Mouse (Mus musculus): ENCODE data around the gene P3h4. TPM values are rescaled to one million over a fixed set of nuclear protein-coding genes. Genes with fewer than 3 reads are reported as not detected.

Gene P3h4
- polyA plus RNA-seq (2014; fragmentation: Nextera tagmentation; extraction: Ambion mirVana), result 36.7 and 40.2 TPM in 2 replicates

- peak within 1 kb of the TSS; percentile 90 for H3K27ac ChIP-seq (replicated peaks; ENCODE audit: low read depth, low read length)
- H3K4me3 ChIP-seq (ENCODE audit: low read depth, low read length), result peak within 1 kb of the TSS; percentile 72
- peak within 1 kb of the TSS; percentile 90 for H3K4me2 ChIP-seq (ENCODE audit: low read depth, severe bottlenecking)
- H3K9me3 ChIP-seq (ENCODE audit: control insufficient read depth, low read length), result no peaks in the 10 kb centered on the region
- H3K4me1 ChIP-seq (ENCODE audit: control insufficient read depth, insufficient read depth, low read length), result peaks cover 24% of the 10 kb centered on the region
- H3K36me3 ChIP-seq (ENCODE audit: control insufficient read depth, insufficient read depth, low read length), result no peaks in the 10 kb centered on the region
- DNase-seq (ENCODE audit: low spot score) (peak; percentile 90), ATAC-seq (ENCODE audit: insufficient number of reproducible peaks, low FRiP score, low TSS enrichment, low read depth) (peak; percentile 92)
- no peaks in the 10 kb centered on the region for H3K27me3 ChIP-seq (ENCODE audit: control insufficient read depth, insufficient read depth, low read length)
- H3K9ac ChIP-seq (ENCODE audit: low read length), result peak within 1 kb of the TSS; percentile 85
- WGBS, result 1% methylated on average over 91 of the region's 93 CpGs
Measured at GRCm38 (mm10) chr11:100414021-100414913, at the start of gene P3h4. Gene P3h4 (minus strand): TSS chr11:100414836.

GRCm38 (mm10) chr11:100462699-100463098 lies 48.1 kb upstream of the P3h4 start:
- Histone ChIP-seq H3K4me2 (ENCODE audit: low read depth, severe bottlenecking) (no peak overlapping the region), H3K27ac (replicated peaks; ENCODE audit: low read depth, low read length) (no peak overlapping the region), H3K27me3 (ENCODE audit: control insufficient read depth, insufficient read depth, low read length) (no peaks in the 10 kb centered on the region), H3K36me3 (ENCODE audit: control insufficient read depth, insufficient read depth, low read length) (peaks cover 5% of the 10 kb centered on the region), H3K9ac (ENCODE audit: low read length) (no peak overlapping the region), H3K9me3 (ENCODE audit: control insufficient read depth, low read length) (no peaks in the 10 kb centered on the region), H3K4me3 (ENCODE audit: low read depth, low read length) (no peak overlapping the region), H3K4me1 (ENCODE audit: control insufficient read depth, insufficient read depth, low read length) (no peaks in the 10 kb centered on the region)
- WGBS, result 96% methylated on average over 10 of the region's 10 CpGs
- ATAC-seq (ENCODE audit: insufficient number of reproducible peaks, low FRiP score, low TSS enrichment, low read depth) (no peak), DNase-seq (ENCODE audit: low spot score) (no peak)

GRCm38 (mm10) chr11:100457711-100458110 lies 43.1 kb upstream of the P3h4 start:
- Histone ChIP-seq H3K9me3 (ENCODE audit: control insufficient read depth, low read length) (no peaks in the 10 kb centered on the region), H3K36me3 (ENCODE audit: control insufficient read depth, insufficient read depth, low read length) (peaks cover 8% of the 10 kb centered on the region), H3K27ac (replicated peaks; ENCODE audit: low read depth, low read length) (no peak overlapping the region), H3K4me1 (ENCODE audit: control insufficient read depth, insufficient read depth, low read length) (no peaks in the 10 kb centered on the region), H3K4me3 (ENCODE audit: low read depth, low read length) (no peak overlapping the region), H3K4me2 (ENCODE audit: low read depth, severe bottlenecking) (no peak overlapping the region), H3K27me3 (ENCODE audit: control insufficient read depth, insufficient read depth, low read length) (no peaks in the 10 kb centered on the region), H3K9ac (ENCODE audit: low read length) (no peak overlapping the region)
- DNase-seq (ENCODE audit: low spot score) (no peak), ATAC-seq (ENCODE audit: insufficient number of reproducible peaks, low FRiP score, low TSS enrichment, low read depth) (no peak)
- 94% methylated on average over 5 of the region's 5 CpGs for WGBS

GRCm38 (mm10) chr11:100457247-100457646 lies 42.6 kb upstream of the P3h4 start:
- Histone ChIP-seq H3K4me3 (ENCODE audit: low read depth, low read length) (no peak overlapping the region), H3K4me2 (ENCODE audit: low read depth, severe bottlenecking) (no peak overlapping the region), H3K4me1 (ENCODE audit: control insufficient read depth, insufficient read depth, low read length) (no peaks in the 10 kb centered on the region), H3K9me3 (ENCODE audit: control insufficient read depth, low read length) (no peaks in the 10 kb centered on the region), H3K27ac (replicated peaks; ENCODE audit: low read depth, low read length) (no peak overlapping the region), H3K9ac (ENCODE audit: low read length) (no peak overlapping the region), H3K36me3 (ENCODE audit: control insufficient read depth, insufficient read depth, low read length) (peaks cover 8% of the 10 kb centered on the region), H3K27me3 (ENCODE audit: control insufficient read depth, insufficient read depth, low read length) (no peaks in the 10 kb centered on the region)
- ATAC-seq (ENCODE audit: insufficient number of reproducible peaks, low FRiP score, low TSS enrichment, low read depth) (no peak), DNase-seq (ENCODE audit: low spot score) (no peak)
- 77% methylated on average over 4 of the region's 4 CpGs for WGBS

GRCm38 (mm10) chr11:100442625-100443024 lies 28.0 kb upstream of the P3h4 start:
- ATAC-seq (ENCODE audit: insufficient number of reproducible peaks, low FRiP score, low TSS enrichment, low read depth), result no peak
- no peak overlapping the region for H3K9ac ChIP-seq (ENCODE audit: low read length)
- H3K36me3 ChIP-seq (ENCODE audit: control insufficient read depth, insufficient read depth, low read length), result peaks cover 3% of the 10 kb centered on the region; the same call in 1 of the 2 replicates
- DNase-seq (ENCODE audit: low spot score), result no peak
- H3K9me3 ChIP-seq (ENCODE audit: control insufficient read depth, low read length), result no peaks in the 10 kb centered on the region
- 88% methylated on average over 6 of the region's 6 CpGs for WGBS
- no peaks in the 10 kb centered on the region for H3K27me3 ChIP-seq (ENCODE audit: control insufficient read depth, insufficient read depth, low read length)
- H3K4me1 ChIP-seq (ENCODE audit: control insufficient read depth, insufficient read depth, low read length), result peaks cover 3% of the 10 kb centered on the region; the same call in 1 of the 2 replicates
- H3K4me3 ChIP-seq (ENCODE audit: low read depth, low read length), result no peak overlapping the region
- no peak overlapping the region for H3K4me2 ChIP-seq (ENCODE audit: low read depth, severe bottlenecking)
- H3K27ac ChIP-seq (replicated peaks; ENCODE audit: low read depth, low read length), result no peak overlapping the region

GRCm38 (mm10) chr11:100441797-100442196 lies 27.2 kb upstream of the P3h4 start, which contains the start of the genes Nt5c3b and Klhl10:
Gene Nt5c3b (minus strand): TSS chr11:100441808.
Gene Klhl10 (plus strand): TSS chr11:100441917.
- H3K27me3 ChIP-seq (ENCODE audit: control insufficient read depth, insufficient read depth, low read length), result no peaks in the 10 kb centered on the region
- peaks cover 4% of the 10 kb centered on the region for H3K36me3 ChIP-seq (ENCODE audit: control insufficient read depth, insufficient read depth, low read length)
- peak within 1 kb of the TSS; percentile 10; the same call in 1 of the 2 replicates for H3K27ac ChIP-seq (replicated peaks; ENCODE audit: low read depth, low read length)
- peak within 1 kb of the TSS; percentile 67 for H3K4me2 ChIP-seq (ENCODE audit: low read depth, severe bottlenecking)
- H3K4me1 ChIP-seq (ENCODE audit: control insufficient read depth, insufficient read depth, low read length), result peaks cover 3% of the 10 kb centered on the region; the same call in 1 of the 2 replicates
- no peaks in the 10 kb centered on the region for H3K9me3 ChIP-seq (ENCODE audit: control insufficient read depth, low read length)
- H3K9ac ChIP-seq (ENCODE audit: low read length), result peak within 1 kb of the TSS; percentile 93
- ATAC-seq (ENCODE audit: insufficient number of reproducible peaks, low FRiP score, low TSS enrichment, low read depth), result no peak
- peak within 1 kb of the TSS; percentile 92 for H3K4me3 ChIP-seq (ENCODE audit: low read depth, low read length)
- no peak for DNase-seq (ENCODE audit: low spot score)
- 88% methylated on average over 8 of the region's 8 CpGs for WGBS

GRCm38 (mm10) chr11:100440691-100441522 lies 26.3 kb upstream of the P3h4 start:
- no peaks in the 10 kb centered on the region for H3K9me3 ChIP-seq (ENCODE audit: control insufficient read depth, low read length)
- H3K27me3 ChIP-seq (ENCODE audit: control insufficient read depth, insufficient read depth, low read length), result no peaks in the 10 kb centered on the region
- H3K4me3 ChIP-seq (ENCODE audit: low read depth, low read length), result peak overlapping the region; percentile 92
- H3K36me3 ChIP-seq (ENCODE audit: control insufficient read depth, insufficient read depth, low read length), result peaks cover 5% of the 10 kb centered on the region
- peak overlapping the region; percentile 67 for H3K4me2 ChIP-seq (ENCODE audit: low read depth, severe bottlenecking)
- H3K9ac ChIP-seq (ENCODE audit: low read length), result peak overlapping the region; percentile 93
- H3K27ac ChIP-seq (replicated peaks; ENCODE audit: low read depth, low read length), result peak overlapping the region; percentile 10; the same call in 1 of the 2 replicates
- H3K4me1 ChIP-seq (ENCODE audit: control insufficient read depth, insufficient read depth, low read length), result peaks cover 3% of the 10 kb centered on the region; the same call in 1 of the 2 replicates
- DNase-seq (ENCODE audit: low spot score) (peak; percentile 84), ATAC-seq (ENCODE audit: insufficient number of reproducible peaks, low FRiP score, low TSS enrichment, low read depth) (peak; percentile 88)
- 2% methylated on average over 45 of the region's 52 CpGs for WGBS

- no peaks in the 10 kb centered on the region for H3K9me3 ChIP-seq (ENCODE audit: control insufficient read depth, low read length)
- H3K4me1 ChIP-seq (ENCODE audit: control insufficient read depth, insufficient read depth, low read length), result peaks cover 3% of the 10 kb centered on the region; the same call in 1 of the 2 replicates
- H3K36me3 ChIP-seq (ENCODE audit: control insufficient read depth, insufficient read depth, low read length), result peaks cover 9% of the 10 kb centered on the region
- no peak overlapping the region for H3K27ac ChIP-seq (replicated peaks; ENCODE audit: low read depth, low read length)
- WGBS, result 92% methylated on average over 1 of the region's 1 CpGs
- H3K27me3 ChIP-seq (ENCODE audit: control insufficient read depth, insufficient read depth, low read length), result no peaks in the 10 kb centered on the region
- H3K4me3 ChIP-seq (ENCODE audit: low read depth, low read length), result no peak overlapping the region
- ATAC-seq (ENCODE audit: insufficient number of reproducible peaks, low FRiP score, low TSS enrichment, low read depth) (no peak), DNase-seq (ENCODE audit: low spot score) (no peak)
- H3K9ac ChIP-seq (ENCODE audit: low read length), result no peak overlapping the region
- H3K4me2 ChIP-seq (ENCODE audit: low read depth, severe bottlenecking), result no peak overlapping the region
Measured at GRCm38 (mm10) chr11:100437901-100438300, 23.3 kb upstream of the P3h4 start.

Data from limb, embryonic 11.5 days (tissue).